Mouse (Mus musculus) limb, embryonic 10.5 days (tissue): Measurements from ENCODE around the gene Ptpn3. TPM values are rescaled to one million over a fixed set of nuclear protein-coding genes. Genes with fewer than 3 reads are reported as not detected.
"Not testable (repeated sequence)": the region's sequence is repeated elsewhere in the genome, so short reads cannot be mapped to it uniquely, and the experiment has no call there.

Experiments
- DNase-seq: peaks from one replicate; pipeline ENCODE4 v3.0.0-alpha.2; 2017; ENCODE audit warnings: low spot score
- H3K27ac ChIP-seq: fragments of 300-500 bp; sonication (generic); 2 replicates; pipeline ENCODE4 v1.5.1; 2016; ENCODE audit warnings: mild to moderate bottlenecking
- H3K27me3 ChIP-seq: fragments of 300-500 bp; sonication (generic); 2 replicates; pipeline ENCODE4 v1.6.1; 2016; ENCODE audit warnings: low read depth, mild to moderate bottlenecking; ENCODE audit not compliant: poor library complexity, severe bottlenecking
- H3K36me3 ChIP-seq: fragments of 300-500 bp; sonication (generic); 2 replicates; pipeline ENCODE4 v1.6.1; 2016; ENCODE audit warnings: mild to moderate bottlenecking, moderate library complexity
- H3K4me1 ChIP-seq: fragments of 300-500 bp; sonication (generic); 2 replicates; pipeline ENCODE4 v1.6.1; 2016
- H3K4me3 ChIP-seq: fragments of 300-500 bp; sonication (generic); 2 replicates; pipeline ENCODE4 v1.5.1; 2016; ENCODE audit warnings: mild to moderate bottlenecking, moderate library complexity
- H3K9me3 ChIP-seq: fragments of 300-500 bp; sonication (generic); replicated peaks from 2 replicates; pipeline ENCODE4 v1.6.1; 2016; ENCODE audit warnings: mild to moderate bottlenecking
- WGBS: fragments of 180-500 bp; shearing (Covaris S2); methylation state at CpG from one replicate; pipeline ENCODE4 v1.1.7; 2016; 5-methylcytosine and 5-hydroxymethylcytosine counted together
- polyA plus RNA-seq: library from polyadenylated mRNA; unstranded; fragments of >200 nt; fragmentation: Nextera tagmentation; extraction: Ambion mirVana; gene quantifications from 2 replicates; pipeline ENCODE4 v1.2.1, GENCODE M21; 2016

The Ptpn3 gene
- polyA plus RNA-seq, 1 experiment from 2014 or later: 1.4 TPM

GRCm38 (mm10) chr4:57224776-57225175, 76.9 kb downstream of the Ptpn3 start:
- 94% methylated on average over 2 of the region's 2 CpGs for WGBS
- H3K36me3 ChIP-seq: no peaks in the 10 kb centered on the region
- H3K4me1 ChIP-seq: no peaks in the 10 kb centered on the region

GRCm38 (mm10) chr4:57217746-57218145, 83.9 kb downstream of the Ptpn3 start:
- Histone ChIP-seq H3K36me3 (no peaks in the 10 kb centered on the region), H3K27ac (no peak overlapping the region), H3K4me3 (no peak overlapping the region), H3K27me3 (no peaks in the 10 kb centered on the region), H3K4me1 (no peaks in the 10 kb centered on the region), H3K9me3 (no peaks in the 10 kb centered on the region)
- WGBS: 92% methylated on average over 9 of the region's 9 CpGs
- DNase-seq: no peak

More at GRCm38 (mm10) chr4:57224776-57225175, 76.9 kb downstream of the Ptpn3 start:
- Histone ChIP-seq H3K27me3 (no peaks in the 10 kb centered on the region), H3K4me3 (no peak overlapping the region), H3K27ac (no peak overlapping the region), H3K9me3 (no peaks in the 10 kb centered on the region)
- DNase-seq: no peak

DNA sequence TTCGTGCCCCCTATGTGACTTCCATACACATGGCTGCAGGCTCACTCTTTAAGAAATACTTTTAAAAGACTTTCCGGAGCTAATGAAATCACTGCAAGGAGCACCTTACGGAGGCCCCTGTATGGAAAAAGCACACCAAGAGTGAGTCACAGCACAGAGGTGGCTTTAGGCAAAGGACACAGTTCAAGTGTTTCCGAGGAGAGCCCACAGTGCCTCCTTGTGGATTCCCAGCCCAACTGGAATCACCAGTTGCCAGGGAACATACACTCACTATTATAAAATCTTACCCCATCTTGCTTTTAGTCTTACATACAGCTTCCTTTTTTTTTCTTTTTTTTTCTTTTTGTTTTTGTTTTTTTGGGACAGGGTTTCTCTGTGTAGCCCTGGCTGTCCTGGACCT, 85.1 kb downstream of the Ptpn3 start:
- Histone ChIP-seq H3K27ac (no peak overlapping the region), H3K4me3 (no peak overlapping the region), H3K36me3 (no peaks in the 10 kb centered on the region), H3K4me1 (no peaks in the 10 kb centered on the region), H3K27me3 (no peaks in the 10 kb centered on the region), H3K9me3 (no peaks in the 10 kb centered on the region)
- DNase-seq: no peak
- 92% methylated on average over 4 of the region's 4 CpGs for WGBS

DNA sequence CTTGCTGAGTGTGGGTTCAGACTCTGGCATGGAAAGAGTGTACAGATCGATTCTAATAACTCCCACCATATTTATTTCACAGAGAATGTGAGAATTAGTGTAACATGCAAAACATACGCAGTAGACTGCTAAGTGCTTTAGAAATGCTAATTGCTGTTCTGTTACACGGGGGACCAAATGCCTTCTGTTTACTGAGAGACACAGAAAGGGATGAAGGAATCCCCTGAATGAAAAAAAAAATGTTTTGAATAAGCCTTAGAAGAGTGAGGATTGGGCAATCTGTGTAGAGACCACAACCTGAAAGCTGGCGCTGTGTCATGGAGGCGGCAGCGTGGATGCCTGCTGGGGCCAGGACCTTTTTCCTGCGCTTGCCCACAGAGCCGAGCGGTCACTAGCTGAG, 86.8 kb downstream of the Ptpn3 start:
- no peaks in the 10 kb centered on the region for H3K36me3 ChIP-seq
- WGBS: 92% methylated on average over 9 of the region's 9 CpGs
- DNase-seq: no peak

GRCm38 (mm10) chr4:57214114-57214513, 87.5 kb downstream of the Ptpn3 start:
- 88% methylated on average over 3 of the region's 3 CpGs for WGBS
- H3K9me3 ChIP-seq: no peaks in the 10 kb centered on the region
- H3K27me3 ChIP-seq: no peaks in the 10 kb centered on the region
- DNase-seq: no peak
- no peaks in the 10 kb centered on the region for H3K4me1 ChIP-seq
- H3K4me3 ChIP-seq: no peak overlapping the region
- no peak overlapping the region for H3K27ac ChIP-seq
- no peaks in the 10 kb centered on the region for H3K36me3 ChIP-seq

More for the DNA sequence above, 86.8 kb downstream of the Ptpn3 start:
- no peaks in the 10 kb centered on the region for H3K9me3 ChIP-seq
- no peaks in the 10 kb centered on the region for H3K27me3 ChIP-seq
- no peaks in the 10 kb centered on the region for H3K4me1 ChIP-seq
- H3K27ac ChIP-seq: no peak overlapping the region
- H3K4me3 ChIP-seq: no peak overlapping the region

GRCm38 (mm10) chr4:57211706-57212105, 89.9 kb downstream of the Ptpn3 start:
- H3K4me3 ChIP-seq: no peak overlapping the region
- 85% methylated on average over 2 of the region's 2 CpGs for WGBS
- no peaks in the 10 kb centered on the region for H3K4me1 ChIP-seq
- H3K27ac ChIP-seq: no peak overlapping the region
- H3K36me3 ChIP-seq: no peaks in the 10 kb centered on the region
- no peaks in the 10 kb centered on the region for H3K9me3 ChIP-seq
- H3K27me3 ChIP-seq: no peaks in the 10 kb centered on the region
- DNase-seq: no peak

DNA sequence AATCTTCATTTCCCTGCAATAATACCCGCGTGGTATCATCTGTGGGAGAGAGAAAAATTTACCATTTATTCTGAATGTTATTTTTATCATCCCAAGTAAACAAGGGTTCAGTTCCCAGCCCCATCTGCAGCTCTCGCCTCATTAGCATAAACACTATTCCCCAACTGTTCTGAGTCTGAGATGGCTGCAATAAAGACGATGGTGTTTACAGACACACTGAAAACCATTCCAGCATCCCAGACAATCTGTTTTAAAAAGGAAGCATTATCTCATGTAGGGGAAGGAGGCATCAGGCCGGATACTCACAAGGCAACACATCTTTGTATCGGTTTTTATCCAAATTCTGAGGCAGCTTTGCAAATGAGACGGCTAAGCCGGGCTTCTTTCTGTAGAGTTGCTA, 95.7 kb downstream of the Ptpn3 start:
- no peak overlapping the region for H3K27ac ChIP-seq
- no peaks in the 10 kb centered on the region for H3K9me3 ChIP-seq
- H3K4me1 ChIP-seq: peaks cover 16% of the 10 kb centered on the region
- H3K4me3 ChIP-seq: no peak overlapping the region
- no peaks in the 10 kb centered on the region for H3K36me3 ChIP-seq
- 81% methylated on average over 8 of the region's 8 CpGs for WGBS
- no peak for DNase-seq
- no peaks in the 10 kb centered on the region for H3K27me3 ChIP-seq

GRCm38 (mm10) chr4:57204780-57205179, 96.9 kb downstream of the Ptpn3 start:
- H3K4me3 ChIP-seq: no peak overlapping the region
- H3K27ac ChIP-seq: no peak overlapping the region
- no peaks in the 10 kb centered on the region for H3K9me3 ChIP-seq
- no peaks in the 10 kb centered on the region for H3K27me3 ChIP-seq
- 90% methylated on average over 11 of the region's 11 CpGs for WGBS
- DNase-seq: no peak
- no peaks in the 10 kb centered on the region for H3K36me3 ChIP-seq
- peaks cover 16% of the 10 kb centered on the region for H3K4me1 ChIP-seq

DNA sequence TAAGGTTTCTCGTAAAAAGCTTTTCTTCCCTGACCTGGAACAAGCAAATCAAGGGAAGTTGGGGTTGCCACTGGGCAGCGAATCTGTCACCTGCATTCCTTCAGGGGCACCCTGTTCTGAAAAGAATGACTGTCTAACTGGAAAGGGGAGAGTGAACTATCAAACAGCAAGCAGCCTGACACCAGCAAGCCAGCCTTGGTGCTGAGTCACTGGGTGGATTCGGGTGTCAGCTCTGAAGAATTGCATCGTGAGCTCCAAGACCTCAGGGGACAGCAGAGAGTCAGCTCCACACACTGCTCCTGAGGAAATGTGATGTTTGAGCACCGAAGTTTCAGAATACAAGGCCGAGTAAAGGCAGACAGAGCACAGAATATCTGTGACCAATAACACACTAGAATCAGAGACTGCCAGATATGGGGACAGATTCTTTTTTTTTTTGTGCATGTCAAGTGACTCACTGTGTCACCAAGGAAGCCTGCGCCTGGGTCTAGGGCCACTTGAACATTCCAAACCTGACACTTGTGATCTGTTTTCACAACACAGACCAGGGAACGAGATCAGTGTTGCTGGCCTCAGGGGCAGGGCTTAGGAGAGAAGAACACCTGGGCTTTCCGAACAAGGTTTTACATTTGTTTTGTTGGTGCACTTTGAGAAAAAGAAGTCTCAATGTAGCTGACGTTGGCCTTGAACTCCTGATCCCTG, 98.8 kb downstream of the Ptpn3 start:
- peak; percentile 41 for DNase-seq
- WGBS: 59% methylated on average over 10 of the region's 10 CpGs

DNA sequence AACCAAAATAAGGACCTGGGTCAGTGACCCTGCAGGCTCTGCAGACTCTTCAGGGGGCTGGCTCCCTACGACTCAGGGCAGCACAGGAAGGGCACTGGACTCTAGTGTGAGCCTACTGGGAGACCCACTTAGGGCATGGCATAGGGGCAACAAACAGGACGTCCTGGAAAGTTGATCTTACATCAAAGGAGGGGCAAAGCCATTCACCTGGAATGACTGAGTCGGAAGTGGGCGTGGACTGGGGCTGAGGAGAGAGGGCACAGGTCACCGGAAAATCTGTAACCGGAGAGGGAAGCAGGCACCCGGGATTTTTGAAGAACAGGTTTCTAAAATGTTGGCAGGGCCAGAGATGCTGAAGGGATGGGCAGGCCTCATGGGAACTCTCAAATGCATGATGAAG, 99.5 kb downstream of the Ptpn3 start:
- Histone ChIP-seq H3K27me3 (no peaks in the 10 kb centered on the region), H3K9me3 (no peaks in the 10 kb centered on the region), H3K4me1 (peaks cover 16% of the 10 kb centered on the region), H3K27ac (no peak overlapping the region), H3K4me3 (no peak overlapping the region), H3K36me3 (no peaks in the 10 kb centered on the region)
- 36% methylated on average over 7 of the region's 7 CpGs for WGBS
- DNase-seq: peak; percentile 35

More for the DNA sequence above, 98.8 kb downstream of the Ptpn3 start:
- peaks cover 16% of the 10 kb centered on the region for H3K4me1 ChIP-seq
- no peaks in the 10 kb centered on the region for H3K36me3 ChIP-seq
- no peaks in the 10 kb centered on the region for H3K9me3 ChIP-seq
- H3K27ac ChIP-seq: no peak overlapping the region
- no peak overlapping the region for H3K4me3 ChIP-seq
- H3K27me3 ChIP-seq: no peaks in the 10 kb centered on the region

DNA sequence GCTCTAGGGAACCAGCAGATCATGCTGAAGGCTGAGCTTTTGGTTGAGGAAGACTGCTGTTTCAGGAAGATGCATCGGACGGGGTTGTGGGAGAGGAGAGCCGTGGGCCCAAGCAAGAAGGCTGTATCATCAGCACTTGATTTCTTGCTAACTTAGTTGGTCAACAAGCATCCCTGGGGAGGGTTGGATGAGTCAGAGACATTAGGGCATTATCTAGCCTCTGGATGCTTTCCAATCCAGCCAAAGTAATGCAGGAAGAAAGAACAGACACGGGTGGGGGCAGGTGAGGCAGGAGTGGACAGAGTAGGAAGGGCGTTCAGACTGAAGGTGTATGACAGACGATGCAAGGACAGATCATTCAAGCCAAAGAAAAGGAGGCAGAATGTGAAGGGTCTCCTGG, 101.0 kb downstream of the Ptpn3 start:
- H3K36me3 ChIP-seq: no peaks in the 10 kb centered on the region
- 92% methylated on average over 6 of the region's 6 CpGs for WGBS
- peaks cover 16% of the 10 kb centered on the region for H3K4me1 ChIP-seq
- no peaks in the 10 kb centered on the region for H3K27me3 ChIP-seq
- H3K4me3 ChIP-seq: no peak overlapping the region
- H3K27ac ChIP-seq: no peak overlapping the region
- H3K9me3 ChIP-seq: no peaks in the 10 kb centered on the region
- no peak for DNase-seq

- WGBS: 97% methylated on average over 20 of the region's 20 CpGs
- H3K9me3 ChIP-seq, H3K27ac ChIP-seq, H3K36me3 ChIP-seq, H3K27me3 ChIP-seq, H3K4me3 ChIP-seq, DNase-seq: not testable (repeated sequence)
- peaks cover 20% of the 10 kb centered on the region for H3K4me1 ChIP-seq
These were observed 102.8 kb downstream of the Ptpn3 start for GRCm38 (mm10) chr4:57198666-57199393.

DNA sequence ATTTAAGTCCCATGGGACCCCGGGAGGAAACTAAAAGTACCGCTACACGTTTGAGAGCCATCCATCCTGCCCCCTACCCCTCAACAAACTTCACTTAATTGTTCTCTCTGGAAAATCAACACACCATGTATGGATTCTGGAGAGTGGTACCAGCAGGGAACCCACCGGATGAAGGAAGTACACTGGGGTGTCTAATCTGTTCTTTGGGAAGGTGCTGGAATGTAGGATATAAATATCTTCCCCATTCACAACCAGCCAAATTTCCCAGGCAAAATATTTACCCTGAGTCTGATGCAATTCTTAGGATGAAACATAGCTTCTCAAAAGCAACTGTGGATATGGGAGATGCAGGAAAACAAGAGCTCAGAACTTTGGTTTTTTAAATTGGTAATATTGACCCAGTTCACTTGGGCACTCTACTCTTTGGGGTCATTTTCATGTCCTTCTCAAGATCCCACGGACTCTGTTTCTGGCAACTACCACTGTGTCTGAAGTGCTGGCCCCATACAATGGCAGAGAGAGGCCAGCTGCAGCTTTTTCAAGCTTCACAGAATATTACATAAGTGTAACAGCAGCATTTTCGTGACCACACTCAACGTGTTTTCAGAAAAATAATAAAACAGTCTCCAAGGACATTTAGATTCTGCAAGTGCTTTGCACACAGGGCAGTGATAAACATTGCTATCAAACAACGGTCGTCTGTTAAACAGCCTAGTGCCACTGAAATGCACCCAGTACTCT, 109.9 kb downstream of the Ptpn3 start:
- Histone ChIP-seq H3K9me3 (no peaks in the 10 kb centered on the region), H3K36me3 (no peaks in the 10 kb centered on the region), H3K27me3 (no peaks in the 10 kb centered on the region), H3K4me1 (0 out of 2 replicates have a peak, but pooled peaks cover 4% of the 10 kb centered on the region), H3K27ac (no peak overlapping the region), H3K4me3 (no peak overlapping the region)
- 85% methylated on average over 9 of the region's 9 CpGs for WGBS
- DNase-seq: no peak
